Mouse (Mus musculus): Measurements from ENCODE around the gene Wbp11. TPM values are rescaled to one million over a fixed set of nuclear protein-coding genes. Genes with fewer than 3 reads are reported as not detected.

Wbp11 gene
- polyA plus RNA-seq, 1 experiment from 2014 or later: 165 TPM

- H3K36me3 ChIP-seq (replicated peaks): no peaks in the 10 kb centered on the region
- H3K4me3 ChIP-seq: no peak overlapping the region
- H3K4me1 ChIP-seq: peaks cover 17% of the 10 kb centered on the region
- 61% methylated on average over 6 of the region's 6 CpGs for WGBS
- no peak overlapping the region for H3K27ac ChIP-seq (replicated peaks)
- no peaks in the 10 kb centered on the region for H3K9me3 ChIP-seq
- H3K27me3 ChIP-seq (replicated peaks; ENCODE audit: low read depth, poor library complexity, severe bottlenecking): peaks cover 25% of the 10 kb centered on the region
- DNase-seq (ENCODE audit: low spot score): no peak
Measured at GRCm38 (mm10) chr6:136795850-136796249, 32.2 kb downstream of the Wbp11 start.

GRCm38 (mm10) chr6:136795110-136795509 is 32.9 kb downstream of the Wbp11 start:
- WGBS: 62% methylated on average over 1 of the region's 1 CpGs
- Histone ChIP-seq H3K9me3 (no peaks in the 10 kb centered on the region), H3K4me3 (no peak overlapping the region), H3K4me1 (peaks cover 17% of the 10 kb centered on the region), H3K27me3 (replicated peaks; ENCODE audit: low read depth, poor library complexity, severe bottlenecking) (peaks cover 25% of the 10 kb centered on the region), H3K36me3 (replicated peaks) (no peaks in the 10 kb centered on the region), H3K27ac (replicated peaks) (no peak overlapping the region)
- no peak for DNase-seq (ENCODE audit: low spot score)

GRCm38 (mm10) chr6:136793831-136794525 is 34.1 kb downstream of the Wbp11 start:
- peak overlapping the region; percentile 57 for H3K27ac ChIP-seq (replicated peaks)
- H3K27me3 ChIP-seq (replicated peaks; ENCODE audit: low read depth, poor library complexity, severe bottlenecking): peaks cover 25% of the 10 kb centered on the region
- H3K36me3 ChIP-seq (replicated peaks): no peaks in the 10 kb centered on the region
- DNase-seq (ENCODE audit: low spot score): peak; percentile 36
- under 1% methylated on average over 24 of the region's 24 CpGs for WGBS
- H3K4me3 ChIP-seq: peak overlapping the region; percentile 58
- no peaks in the 10 kb centered on the region for H3K9me3 ChIP-seq
- peaks cover 17% of the 10 kb centered on the region for H3K4me1 ChIP-seq

GRCm38 (mm10) chr6:136792884-136793758 is 34.9 kb downstream of the Wbp11 start:
- WGBS: 23% methylated on average over 16 of the region's 16 CpGs
- peaks cover 17% of the 10 kb centered on the region for H3K4me1 ChIP-seq
- no peaks in the 10 kb centered on the region for H3K36me3 ChIP-seq (replicated peaks)
- DNase-seq (ENCODE audit: low spot score): no peak
- peak overlapping the region; percentile 58 for H3K4me3 ChIP-seq
- no peak overlapping the region for H3K27ac ChIP-seq (replicated peaks)
- H3K9me3 ChIP-seq: no peaks in the 10 kb centered on the region
- H3K27me3 ChIP-seq (replicated peaks; ENCODE audit: low read depth, poor library complexity, severe bottlenecking): peaks cover 25% of the 10 kb centered on the region

- no peaks in the 10 kb centered on the region for H3K36me3 ChIP-seq (replicated peaks)
- peaks cover 17% of the 10 kb centered on the region for H3K4me1 ChIP-seq
- 77% methylated on average over 5 of the region's 5 CpGs for WGBS
- DNase-seq (ENCODE audit: low spot score): no peak
- no peak overlapping the region for H3K27ac ChIP-seq (replicated peaks)
- peaks cover 21% of the 10 kb centered on the region for H3K27me3 ChIP-seq (replicated peaks; ENCODE audit: low read depth, poor library complexity, severe bottlenecking)
- no peak overlapping the region for H3K4me3 ChIP-seq
- no peaks in the 10 kb centered on the region for H3K9me3 ChIP-seq
Measured at GRCm38 (mm10) chr6:136789391-136789971, 38.6 kb downstream of the Wbp11 start.

- Histone ChIP-seq H3K27me3 (replicated peaks; ENCODE audit: low read depth, poor library complexity, severe bottlenecking) (no peaks in the 10 kb centered on the region), H3K27ac (replicated peaks) (no peak overlapping the region), H3K4me1 (no peaks in the 10 kb centered on the region), H3K36me3 (replicated peaks) (no peaks in the 10 kb centered on the region), H3K4me3 (no peak overlapping the region), H3K9me3 (no peaks in the 10 kb centered on the region)
- WGBS: 84% methylated on average over 9 of the region's 9 CpGs
- no peak for DNase-seq (ENCODE audit: low spot score)
Measured at GRCm38 (mm10) chr6:136782761-136783160, 45.3 kb downstream of the Wbp11 start.

GRCm38 (mm10) chr6:136782146-136782545 is 45.9 kb downstream of the Wbp11 start:
- no peak for DNase-seq (ENCODE audit: low spot score)
- no peak overlapping the region for H3K4me3 ChIP-seq
- no peaks in the 10 kb centered on the region for H3K27me3 ChIP-seq (replicated peaks; ENCODE audit: low read depth, poor library complexity, severe bottlenecking)
- no peak overlapping the region for H3K27ac ChIP-seq (replicated peaks)
- H3K4me1 ChIP-seq: no peaks in the 10 kb centered on the region
- no peaks in the 10 kb centered on the region for H3K36me3 ChIP-seq (replicated peaks)
- H3K9me3 ChIP-seq: no peaks in the 10 kb centered on the region
- WGBS: 87% methylated on average over 12 of the region's 12 CpGs

- Histone ChIP-seq H3K27me3 (replicated peaks; ENCODE audit: low read depth, poor library complexity, severe bottlenecking) (no peaks in the 10 kb centered on the region), H3K9me3 (no peaks in the 10 kb centered on the region), H3K27ac (replicated peaks) (no peak within 1 kb of the TSS), H3K4me1 (no peaks in the 10 kb centered on the region), H3K4me3 (no peak within 1 kb of the TSS), H3K36me3 (replicated peaks) (no peaks in the 10 kb centered on the region)
- whole genome bisulfite sequencing: 85% methylated on average over 20 of the region's 20 CpGs
- DNase-seq (ENCODE audit: low spot score): no peak
Measured at GRCm38 (mm10) chr6:136781377-136781986, 46.6 kb downstream of the Wbp11 start, which contains the start of gene Gucy2c. Gucy2c (minus strand) TSS chr6:136781765.

- no peak overlapping the region for H3K4me3 ChIP-seq
- H3K27ac ChIP-seq (replicated peaks): no peak overlapping the region
- DNase-seq (ENCODE audit: low spot score): no peak
- no peaks in the 10 kb centered on the region for H3K36me3 ChIP-seq (replicated peaks)
- 93% methylated on average over 1 of the region's 1 CpGs for WGBS
- H3K27me3 ChIP-seq (replicated peaks; ENCODE audit: low read depth, poor library complexity, severe bottlenecking): no peaks in the 10 kb centered on the region
- no peaks in the 10 kb centered on the region for H3K4me1 ChIP-seq
- H3K9me3 ChIP-seq: no peaks in the 10 kb centered on the region
Measured at GRCm38 (mm10) chr6:136776392-136776791, 51.6 kb downstream of the Wbp11 start.

GRCm38 (mm10) chr6:136769859-136770258 is 58.2 kb downstream of the Wbp11 start:
- Histone ChIP-seq H3K36me3 (replicated peaks) (no peaks in the 10 kb centered on the region), H3K4me1 (no peaks in the 10 kb centered on the region), H3K9me3 (no peaks in the 10 kb centered on the region), H3K27me3 (replicated peaks; ENCODE audit: low read depth, poor library complexity, severe bottlenecking) (no peaks in the 10 kb centered on the region), H3K4me3 (no peak overlapping the region), H3K27ac (replicated peaks) (no peak overlapping the region)
- no peak for DNase-seq (ENCODE audit: low spot score)
- 88% methylated on average over 7 of the region's 7 CpGs for WGBS

GRCm38 (mm10) chr6:136769143-136769542 is 58.9 kb downstream of the Wbp11 start:
- H3K27ac ChIP-seq (replicated peaks): no peak overlapping the region
- no peaks in the 10 kb centered on the region for H3K36me3 ChIP-seq (replicated peaks)
- H3K4me1 ChIP-seq: no peaks in the 10 kb centered on the region
- 88% methylated on average over 8 of the region's 8 CpGs for WGBS
- H3K27me3 ChIP-seq (replicated peaks; ENCODE audit: low read depth, poor library complexity, severe bottlenecking): no peaks in the 10 kb centered on the region
- DNase-seq (ENCODE audit: low spot score): no peak
- H3K9me3 ChIP-seq: no peaks in the 10 kb centered on the region
- no peak overlapping the region for H3K4me3 ChIP-seq

GRCm38 (mm10) chr6:136763912-136764311 is 64.1 kb downstream of the Wbp11 start:
- no peak for DNase-seq (ENCODE audit: low spot score)
- Histone ChIP-seq H3K27me3 (replicated peaks; ENCODE audit: low read depth, poor library complexity, severe bottlenecking) (no peaks in the 10 kb centered on the region), H3K4me3 (no peak overlapping the region), H3K4me1 (no peaks in the 10 kb centered on the region), H3K9me3 (no peaks in the 10 kb centered on the region), H3K36me3 (replicated peaks) (no peaks in the 10 kb centered on the region), H3K27ac (replicated peaks) (no peak overlapping the region)
- 89% methylated on average over 1 of the region's 1 CpGs for WGBS

Measured in embryonic facial prominence, embryonic 10.5 days (tissue).